Mouse (Mus musculus) liver, embryonic 12.5 days (tissue): Measurements from ENCODE around the gene Fuca1. TPM values are rescaled to one million over a fixed set of nuclear protein-coding genes. Genes with fewer than 3 reads are reported as not detected.
A peak's percentile ranks its signal among the peaks of the same experiment; 100 is the strongest.

Experiments
- ATAC-seq: fragments of 200-750 bp; cut with Nextera tagmentation; 2 replicates; pipeline ENCODE4 v1.8.0; 2017; ENCODE audit warnings: moderate number of reproducible peaks, mild to moderate bottlenecking, moderate library complexity
- H3K27ac ChIP-seq: fragments of 300-500 bp; sonication (generic); 2 replicates; pipeline ENCODE4 v1.5.1; 2016; ENCODE audit warnings: mild to moderate bottlenecking
- H3K27me3 ChIP-seq: fragments of 300-500 bp; sonication (generic); replicated peaks from 2 replicates; pipeline ENCODE4 v1.6.1; 2016; ENCODE audit warnings: mild to moderate bottlenecking, moderate library complexity
- H3K36me3 ChIP-seq: fragments of 300-500 bp; sonication (generic); 2 replicates; pipeline ENCODE4 v1.6.1; 2016; ENCODE audit warnings: mild to moderate bottlenecking, moderate library complexity
- H3K4me1 ChIP-seq: fragments of 300-500 bp; sonication (generic); 2 replicates; pipeline ENCODE4 v1.6.1; 2016
- H3K4me2 ChIP-seq: fragments of 300-500 bp; sonication (generic); 2 replicates; pipeline ENCODE4 v1.6.1; 2016; ENCODE audit warnings: mild to moderate bottlenecking, moderate library complexity
- H3K4me3 ChIP-seq: fragments of 300-500 bp; sonication (generic); 2 replicates; pipeline ENCODE4 v1.5.1; 2016; ENCODE audit warnings: mild to moderate bottlenecking, moderate library complexity
- H3K9ac ChIP-seq: fragments of 300-500 bp; sonication (generic); 2 replicates; pipeline ENCODE4 v1.6.1; 2016; ENCODE audit warnings: mild to moderate bottlenecking, moderate library complexity
- H3K9me3 ChIP-seq: fragments of 300-500 bp; sonication (generic); replicated peaks from 2 replicates; pipeline ENCODE4 v1.6.1; 2016; ENCODE audit warnings: mild to moderate bottlenecking, moderate library complexity
- WGBS: fragments of 180-500 bp; shearing (Covaris S2); methylation state at CpG from one replicate; pipeline ENCODE4 v1.1.7; 2016; ENCODE audit not compliant: insufficient replicate concordance; 5-methylcytosine and 5-hydroxymethylcytosine counted together
- polyA plus RNA-seq: library from polyadenylated mRNA; unstranded; fragments of >200 nt; fragmentation: Nextera tagmentation; extraction: Ambion mirVana; gene quantifications from 2 replicates; pipeline ENCODE4 v1.2.1, GENCODE M21; 2016

Fuca1 gene
- polyA plus RNA-seq, 1 experiment from 2014 or later = 22.2 TPM

- ATAC-seq = peak; percentile 88
- Histone ChIP-seq H3K27ac (peak within 1 kb of the TSS; percentile 74), H3K4me1 (peaks cover 52% of the 10 kb centered on the region), H3K27me3 (no peaks in the 10 kb centered on the region), H3K36me3 (peaks cover 6% of the 10 kb centered on the region), H3K4me2 (peak within 1 kb of the TSS; percentile 85), H3K4me3 (peak within 1 kb of the TSS; percentile 86), H3K9ac (peak within 1 kb of the TSS; percentile 84), H3K9me3 (peaks cover under 1% of the 10 kb centered on the region; the same call in 1 of the 2 replicates)
- 1% methylated on average over 23 of the region's 23 CpGs for WGBS
Observed at GRCm38 (mm10) chr4:135946278-135946658, 25.7 kb downstream of the Fuca1 start, which contains the start of gene Hmgcl. TSS of gene Hmgcl (plus strand) at chr4:135946448.

- Histone ChIP-seq H3K36me3 (peaks cover 11% of the 10 kb centered on the region), H3K27ac (peak overlapping the region; percentile 74), H3K4me1 (peaks cover 52% of the 10 kb centered on the region), H3K9ac (peak overlapping the region; percentile 84), H3K9me3 (peaks cover 6% of the 10 kb centered on the region; the same call in 1 of the 2 replicates), H3K4me2 (peak overlapping the region; percentile 85), H3K4me3 (peak overlapping the region; percentile 86), H3K27me3 (no peaks in the 10 kb centered on the region)
- ATAC-seq = peak; percentile 38; the same call in 1 of the 2 replicates
- 1% methylated on average over 28 of the region's 28 CpGs for WGBS
Observed at GRCm38 (mm10) chr4:135946659-135947301, 26.2 kb downstream of the Fuca1 start.

GRCm38 (mm10) chr4:135948142-135948541 is 27.6 kb downstream of the Fuca1 start:
- peaks cover 14% of the 10 kb centered on the region for H3K9me3 ChIP-seq
- peak overlapping the region; percentile 85; the same call in 1 of the 2 replicates for H3K4me2 ChIP-seq
- no peaks in the 10 kb centered on the region for H3K27me3 ChIP-seq
- ATAC-seq = no peak
- peaks cover 48% of the 10 kb centered on the region for H3K4me1 ChIP-seq
- H3K36me3 ChIP-seq = peaks cover 25% of the 10 kb centered on the region
- H3K4me3 ChIP-seq = no peak overlapping the region
- H3K9ac ChIP-seq = 0 out of 2 replicates have a peak overlapping the region, but pooled peaks have one; percentile 3
- no peak overlapping the region for H3K27ac ChIP-seq
- WGBS = 81% methylated on average over 8 of the region's 8 CpGs

- Histone ChIP-seq H3K4me1 (peaks cover 43% of the 10 kb centered on the region), H3K36me3 (peaks cover 32% of the 10 kb centered on the region), H3K9me3 (peaks cover 14% of the 10 kb centered on the region), H3K4me2 (no peak overlapping the region), H3K4me3 (no peak overlapping the region), H3K27me3 (no peaks in the 10 kb centered on the region), H3K9ac (no peak overlapping the region), H3K27ac (no peak overlapping the region)
- 87% methylated on average over 10 of the region's 10 CpGs for WGBS
- no peak for ATAC-seq
Observed at GRCm38 (mm10) chr4:135949475-135949874, 28.9 kb downstream of the Fuca1 start.

GRCm38 (mm10) chr4:135949911-135950310 is 29.4 kb downstream of the Fuca1 start:
- H3K4me1 ChIP-seq = peaks cover 43% of the 10 kb centered on the region
- WGBS = 65% methylated on average over 6 of the region's 6 CpGs
- H3K9me3 ChIP-seq = peaks cover 14% of the 10 kb centered on the region
- no peaks in the 10 kb centered on the region for H3K27me3 ChIP-seq
- no peak overlapping the region for H3K27ac ChIP-seq
- no peak overlapping the region for H3K4me3 ChIP-seq
- no peak overlapping the region for H3K4me2 ChIP-seq
- H3K9ac ChIP-seq = no peak overlapping the region
- ATAC-seq = no peak
- peaks cover 37% of the 10 kb centered on the region for H3K36me3 ChIP-seq

GRCm38 (mm10) chr4:135950365-135950764 is 29.8 kb downstream of the Fuca1 start:
- H3K4me1 ChIP-seq = peaks cover 42% of the 10 kb centered on the region
- H3K27me3 ChIP-seq = no peaks in the 10 kb centered on the region
- H3K4me2 ChIP-seq = no peak overlapping the region
- H3K4me3 ChIP-seq = no peak overlapping the region
- peaks cover 41% of the 10 kb centered on the region for H3K36me3 ChIP-seq
- no peak for ATAC-seq
- WGBS = 79% methylated on average over 6 of the region's 6 CpGs
- H3K9ac ChIP-seq = no peak overlapping the region
- H3K27ac ChIP-seq = no peak overlapping the region
- H3K9me3 ChIP-seq = peaks cover 14% of the 10 kb centered on the region

GRCm38 (mm10) chr4:135951505-135951904 is 31.0 kb downstream of the Fuca1 start:
- Histone ChIP-seq H3K27ac (no peak overlapping the region), H3K4me2 (no peak overlapping the region), H3K4me1 (peaks cover 35% of the 10 kb centered on the region), H3K36me3 (peaks cover 53% of the 10 kb centered on the region), H3K4me3 (no peak overlapping the region), H3K9me3 (peaks cover 14% of the 10 kb centered on the region), H3K9ac (no peak overlapping the region), H3K27me3 (no peaks in the 10 kb centered on the region)
- 86% methylated on average over 3 of the region's 3 CpGs for WGBS
- ATAC-seq = no peak

- H3K27ac ChIP-seq = no peak overlapping the region
- peaks cover 22% of the 10 kb centered on the region for H3K4me1 ChIP-seq
- 74% methylated on average over 3 of the region's 3 CpGs for WGBS
- no peak overlapping the region for H3K9ac ChIP-seq
- no peak overlapping the region for H3K4me2 ChIP-seq
- peaks cover 14% of the 10 kb centered on the region for H3K9me3 ChIP-seq
- no peak overlapping the region for H3K4me3 ChIP-seq
- peaks cover 66% of the 10 kb centered on the region for H3K36me3 ChIP-seq
- no peak for ATAC-seq
- H3K27me3 ChIP-seq = no peaks in the 10 kb centered on the region
Observed at GRCm38 (mm10) chr4:135953179-135953578, 32.6 kb downstream of the Fuca1 start.

GRCm38 (mm10) chr4:135954241-135954640 is 33.7 kb downstream of the Fuca1 start:
- H3K9me3 ChIP-seq = peaks cover 14% of the 10 kb centered on the region
- H3K4me1 ChIP-seq = peaks cover 14% of the 10 kb centered on the region
- 0 out of 2 replicates have a peak overlapping the region, but pooled peaks have one; percentile 7 for H3K27ac ChIP-seq
- ATAC-seq = peak; percentile 55; the same call in 1 of the 2 replicates
- H3K4me2 ChIP-seq = no peak overlapping the region
- no peak overlapping the region for H3K4me3 ChIP-seq
- no peak overlapping the region for H3K9ac ChIP-seq
- H3K27me3 ChIP-seq = no peaks in the 10 kb centered on the region
- H3K36me3 ChIP-seq = peaks cover 76% of the 10 kb centered on the region
- 19% methylated on average over 2 of the region's 2 CpGs for whole genome bisulfite sequencing

- no peaks in the 10 kb centered on the region for H3K27me3 ChIP-seq
- peaks cover 14% of the 10 kb centered on the region for H3K9me3 ChIP-seq
- ATAC-seq = no peak
- H3K36me3 ChIP-seq = peaks cover 89% of the 10 kb centered on the region
- no peak overlapping the region for H3K4me3 ChIP-seq
- H3K4me1 ChIP-seq = peaks cover 11% of the 10 kb centered on the region
- H3K9ac ChIP-seq = no peak overlapping the region; the same call in 1 of the 2 replicates
- no peak overlapping the region for H3K4me2 ChIP-seq
- H3K27ac ChIP-seq = no peak overlapping the region
- 82% methylated on average over 9 of the region's 9 CpGs for WGBS
Observed at GRCm38 (mm10) chr4:135955886-135956285, 35.4 kb downstream of the Fuca1 start.

- peaks cover 80% of the 10 kb centered on the region for H3K36me3 ChIP-seq
Observed at GRCm38 (mm10) chr4:135958354-135958753, 37.8 kb downstream of the Fuca1 start.

GRCm38 (mm10) chr4:135960717-135961116 is 40.2 kb downstream of the Fuca1 start:
- H3K36me3 ChIP-seq = peaks cover 63% of the 10 kb centered on the region
- no peaks in the 10 kb centered on the region for H3K9me3 ChIP-seq
- WGBS = 34% methylated on average over 5 of the region's 5 CpGs
- no peak overlapping the region for H3K4me3 ChIP-seq
- peaks cover 40% of the 10 kb centered on the region for H3K4me1 ChIP-seq
- H3K27me3 ChIP-seq = no peaks in the 10 kb centered on the region
- H3K27ac ChIP-seq = no peak overlapping the region
- no peak for ATAC-seq
- H3K9ac ChIP-seq = no peak overlapping the region
- no peak overlapping the region for H3K4me2 ChIP-seq

More at GRCm38 (mm10) chr4:135958354-135958753, 37.8 kb downstream of the Fuca1 start:
- 63% methylated on average over 8 of the region's 8 CpGs for WGBS
- Histone ChIP-seq H3K4me3 (no peak overlapping the region), H3K4me2 (peak overlapping the region; percentile 2; the same call in 1 of the 2 replicates), H3K9ac (no peak overlapping the region), H3K4me1 (peaks cover 21% of the 10 kb centered on the region), H3K9me3 (no peaks in the 10 kb centered on the region), H3K27ac (peak overlapping the region; percentile 48; the same call in 1 of the 2 replicates), H3K27me3 (no peaks in the 10 kb centered on the region)
- no peak for ATAC-seq
